Mouse (Mus musculus): Measurements from ENCODE around the gene Tmem101. TPM values are rescaled to one million over a fixed set of nuclear protein-coding genes. Genes with fewer than 3 reads are reported as not detected.

The Tmem101 gene
- polyA plus RNA-seq, 1 experiment from 2014 or later: 26.0 TPM

GRCm38 (mm10) chr11:102140508-102140907 lies 15.7 kb downstream of the Tmem101 start:
- 1% methylated on average over 5 of the region's 5 CpGs for WGBS
- Histone ChIP-seq H3K9me3 (ENCODE audit: control insufficient read depth, low read length) (no peaks in the 10 kb centered on the region), H3K4me3 (ENCODE audit: low read length) (no peak overlapping the region), H3K36me3 (ENCODE audit: control insufficient read depth, insufficient read depth, low read length) (no peaks in the 10 kb centered on the region), H3K4me1 (ENCODE audit: control insufficient read depth, insufficient read depth, low read length) (peaks cover 5% of the 10 kb centered on the region; the same call in 1 of the 2 replicates), H3K9ac (ENCODE audit: low read depth, low read length) (no peak overlapping the region), H3K27ac (ENCODE audit: low read length) (no peak overlapping the region), H3K27me3 (replicated peaks; ENCODE audit: control insufficient read depth, insufficient read depth, low read length) (peaks cover 6% of the 10 kb centered on the region), H3K4me2 (ENCODE audit: low read depth, low read length) (no peak overlapping the region)
- ATAC-seq: no peak

DNA sequence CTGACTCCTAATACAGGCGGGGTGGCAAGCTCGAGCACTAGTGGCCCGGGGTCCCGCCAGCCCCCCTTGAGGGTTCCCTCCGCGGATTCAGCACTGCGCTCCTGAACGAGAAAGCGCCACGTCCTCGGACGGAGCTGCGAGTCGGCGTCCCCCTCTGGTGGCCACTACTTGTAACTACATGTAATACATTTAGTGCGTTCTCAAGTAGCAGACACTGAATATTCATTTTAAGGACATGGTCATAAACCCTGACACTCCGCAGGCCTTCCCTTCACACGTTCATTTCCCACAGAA lies 17.8 kb downstream of the Tmem101 start:
- Histone ChIP-seq H3K4me3 (ENCODE audit: low read length) (peak overlapping the region; percentile 31), H3K36me3 (ENCODE audit: control insufficient read depth, insufficient read depth, low read length) (no peaks in the 10 kb centered on the region), H3K4me2 (ENCODE audit: low read depth, low read length) (peak overlapping the region; percentile 60), H3K4me1 (ENCODE audit: control insufficient read depth, insufficient read depth, low read length) (peaks cover 5% of the 10 kb centered on the region), H3K9me3 (ENCODE audit: control insufficient read depth, low read length) (no peaks in the 10 kb centered on the region), H3K27ac (ENCODE audit: low read length) (no peak overlapping the region), H3K27me3 (replicated peaks; ENCODE audit: control insufficient read depth, insufficient read depth, low read length) (no peaks in the 10 kb centered on the region), H3K9ac (ENCODE audit: low read depth, low read length) (peak overlapping the region; percentile 52)
- under 1% methylated on average over 18 of the region's 18 CpGs for WGBS
- no peak; the same call in 1 of the 2 replicates for ATAC-seq

GRCm38 (mm10) chr11:102137625-102138446 lies 18.4 kb downstream of the Tmem101 start:
- WGBS: 41% methylated on average over 13 of the region's 13 CpGs

DNA sequence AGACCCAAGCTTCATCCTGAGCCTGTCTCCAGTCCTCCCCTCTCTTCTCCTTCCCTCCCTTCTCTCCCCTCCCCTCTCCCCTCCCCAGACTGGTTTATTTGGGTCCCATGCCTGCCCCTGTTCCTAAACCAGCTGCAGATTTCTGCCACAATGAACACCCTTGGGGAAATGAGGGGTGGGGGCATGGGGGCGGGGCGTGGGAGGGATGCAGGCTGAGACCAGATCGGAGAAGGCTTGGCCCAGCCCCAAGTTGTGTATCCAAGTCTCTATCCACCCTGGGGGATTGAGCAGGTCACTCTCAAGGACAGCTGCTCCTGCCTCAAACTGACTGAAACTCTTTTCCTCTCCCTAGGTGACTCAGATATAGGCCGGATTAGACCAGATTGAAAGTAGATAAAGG lies 21.7 kb downstream of the Tmem101 start:
- WGBS: 22% methylated on average over 4 of the region's 4 CpGs
- H3K4me2 ChIP-seq (ENCODE audit: low read depth, low read length): no peak overlapping the region
- H3K27me3 ChIP-seq (replicated peaks; ENCODE audit: control insufficient read depth, insufficient read depth, low read length): no peaks in the 10 kb centered on the region
- no peaks in the 10 kb centered on the region for H3K9me3 ChIP-seq (ENCODE audit: control insufficient read depth, low read length)
- no peaks in the 10 kb centered on the region for H3K36me3 ChIP-seq (ENCODE audit: control insufficient read depth, insufficient read depth, low read length)
- H3K9ac ChIP-seq (ENCODE audit: low read depth, low read length): no peak overlapping the region
- H3K4me1 ChIP-seq (ENCODE audit: control insufficient read depth, insufficient read depth, low read length): peaks cover 8% of the 10 kb centered on the region; the same call in 1 of the 2 replicates
- ATAC-seq: no peak
- H3K27ac ChIP-seq (ENCODE audit: low read length): no peak overlapping the region
- no peak overlapping the region for H3K4me3 ChIP-seq (ENCODE audit: low read length)

More at GRCm38 (mm10) chr11:102137625-102138446, 18.4 kb downstream of the Tmem101 start:
- H3K9me3 ChIP-seq (ENCODE audit: control insufficient read depth, low read length): no peaks in the 10 kb centered on the region
- no peaks in the 10 kb centered on the region for H3K36me3 ChIP-seq (ENCODE audit: control insufficient read depth, insufficient read depth, low read length)
- H3K4me2 ChIP-seq (ENCODE audit: low read depth, low read length): peak overlapping the region; percentile 60
- H3K4me1 ChIP-seq (ENCODE audit: control insufficient read depth, insufficient read depth, low read length): peaks cover 3% of the 10 kb centered on the region; the same call in 1 of the 2 replicates
- peak overlapping the region; percentile 52 for H3K9ac ChIP-seq (ENCODE audit: low read depth, low read length)
- no peak overlapping the region for H3K27ac ChIP-seq (ENCODE audit: low read length)
- peak overlapping the region; percentile 31 for H3K4me3 ChIP-seq (ENCODE audit: low read length)
- ATAC-seq: no peak
- no peaks in the 10 kb centered on the region for H3K27me3 ChIP-seq (replicated peaks; ENCODE audit: control insufficient read depth, insufficient read depth, low read length)

DNA sequence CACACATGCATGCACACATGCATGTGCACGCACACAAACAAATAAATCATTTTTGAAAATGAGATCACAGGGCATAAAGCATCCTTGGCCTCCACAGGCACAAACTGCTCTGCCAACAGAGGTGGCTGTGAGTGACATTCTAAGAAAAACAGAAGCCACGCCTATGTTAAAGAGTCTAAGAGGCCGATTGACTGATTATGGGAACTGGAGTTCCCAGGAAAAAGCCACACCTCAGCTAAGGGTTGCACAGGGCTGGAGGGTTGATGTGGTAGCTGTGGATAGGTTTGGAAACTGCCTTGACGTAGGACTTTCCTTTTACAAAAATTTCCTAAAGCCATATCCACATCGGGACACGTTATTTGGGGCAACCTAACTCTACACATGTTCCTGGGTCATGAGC lies 38.8 kb downstream of the Tmem101 start:
- H3K4me1 ChIP-seq (ENCODE audit: control insufficient read depth, insufficient read depth, low read length): no peaks in the 10 kb centered on the region
- WGBS: 69% methylated on average over 6 of the region's 6 CpGs
- no peak overlapping the region for H3K4me2 ChIP-seq (ENCODE audit: low read depth, low read length)
- H3K27me3 ChIP-seq (replicated peaks; ENCODE audit: control insufficient read depth, insufficient read depth, low read length): no peaks in the 10 kb centered on the region
- H3K27ac ChIP-seq (ENCODE audit: low read length): no peak overlapping the region
- H3K9me3 ChIP-seq (ENCODE audit: control insufficient read depth, low read length): no peaks in the 10 kb centered on the region
- no peaks in the 10 kb centered on the region for H3K36me3 ChIP-seq (ENCODE audit: control insufficient read depth, insufficient read depth, low read length)
- ATAC-seq: no peak
- H3K4me3 ChIP-seq (ENCODE audit: low read length): no peak overlapping the region
- no peak overlapping the region for H3K9ac ChIP-seq (ENCODE audit: low read depth, low read length)

- no peaks in the 10 kb centered on the region for H3K4me1 ChIP-seq (ENCODE audit: control insufficient read depth, insufficient read depth, low read length)
- H3K36me3 ChIP-seq (ENCODE audit: control insufficient read depth, insufficient read depth, low read length): no peaks in the 10 kb centered on the region
- H3K27me3 ChIP-seq (replicated peaks; ENCODE audit: control insufficient read depth, insufficient read depth, low read length): no peaks in the 10 kb centered on the region
- no peaks in the 10 kb centered on the region for H3K9me3 ChIP-seq (ENCODE audit: control insufficient read depth, low read length)
- ATAC-seq: no peak
- WGBS: 57% methylated on average over 8 of the region's 8 CpGs
- H3K27ac ChIP-seq (ENCODE audit: low read length): no peak overlapping the region
- no peak overlapping the region for H3K4me3 ChIP-seq (ENCODE audit: low read length)
- H3K9ac ChIP-seq (ENCODE audit: low read depth, low read length): no peak overlapping the region
- no peak overlapping the region for H3K4me2 ChIP-seq (ENCODE audit: low read depth, low read length)
Measured at GRCm38 (mm10) chr11:102116241-102116640, 40.0 kb downstream of the Tmem101 start.

GRCm38 (mm10) chr11:102111576-102111975 lies 44.6 kb downstream of the Tmem101 start:
- 65% methylated on average over 5 of the region's 5 CpGs for WGBS
- H3K4me1 ChIP-seq (ENCODE audit: control insufficient read depth, insufficient read depth, low read length): no peaks in the 10 kb centered on the region; the same call in 1 of the 2 replicates
- peaks cover 26% of the 10 kb centered on the region for H3K27me3 ChIP-seq (replicated peaks; ENCODE audit: control insufficient read depth, insufficient read depth, low read length)

DNA sequence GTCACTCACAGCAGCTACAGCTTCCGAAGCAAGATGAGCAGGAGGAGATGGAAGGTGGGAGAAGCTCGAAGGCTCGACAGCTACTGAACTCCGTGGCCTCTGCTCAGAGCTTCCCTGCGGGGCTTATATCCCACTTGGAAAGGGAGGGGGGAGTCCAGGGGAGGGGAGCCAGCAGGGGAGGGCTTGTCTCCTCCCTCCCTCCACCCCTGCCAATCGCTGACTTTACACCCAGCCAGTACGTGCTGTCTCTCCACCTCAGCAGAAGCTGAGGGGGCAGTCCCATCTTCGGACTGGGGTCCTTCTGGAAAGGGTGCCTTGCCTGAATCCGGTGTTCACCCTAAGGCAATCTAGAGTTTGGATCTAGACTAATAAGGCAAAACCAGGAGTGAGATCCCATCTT lies 48.5 kb downstream of the Tmem101 start, which contains the start of gene Pyy:
Gene Pyy, minus strand, starts transcription at position 101 of the 400 bp plus-strand sequence.
- ATAC-seq: no peak
- Histone ChIP-seq H3K4me1 (ENCODE audit: control insufficient read depth, insufficient read depth, low read length) (no peaks in the 10 kb centered on the region; the same call in 1 of the 2 replicates), H3K4me3 (ENCODE audit: low read length) (peak within 1 kb of the TSS; percentile 32; the same call in 1 of the 2 replicates), H3K9ac (ENCODE audit: low read depth, low read length) (no peak within 1 kb of the TSS), H3K27ac (ENCODE audit: low read length) (no peak within 1 kb of the TSS), H3K9me3 (ENCODE audit: control insufficient read depth, low read length) (no peaks in the 10 kb centered on the region), H3K27me3 (replicated peaks; ENCODE audit: control insufficient read depth, insufficient read depth, low read length) (peaks cover 49% of the 10 kb centered on the region), H3K4me2 (ENCODE audit: low read depth, low read length) (peak within 1 kb of the TSS; percentile 32; the same call in 1 of the 2 replicates), H3K36me3 (ENCODE audit: control insufficient read depth, insufficient read depth, low read length) (no peaks in the 10 kb centered on the region)
- 9% methylated on average over 9 of the region's 9 CpGs for WGBS

More at GRCm38 (mm10) chr11:102111576-102111975, 44.6 kb downstream of the Tmem101 start:
- no peak for ATAC-seq
- Histone ChIP-seq H3K27ac (ENCODE audit: low read length) (no peak overlapping the region), H3K4me3 (ENCODE audit: low read length) (no peak overlapping the region), H3K9me3 (ENCODE audit: control insufficient read depth, low read length) (no peaks in the 10 kb centered on the region), H3K36me3 (ENCODE audit: control insufficient read depth, insufficient read depth, low read length) (no peaks in the 10 kb centered on the region), H3K9ac (ENCODE audit: low read depth, low read length) (no peak overlapping the region), H3K4me2 (ENCODE audit: low read depth, low read length) (no peak overlapping the region)

GRCm38 (mm10) chr11:102106911-102107310 lies 49.3 kb downstream of the Tmem101 start:
- Histone ChIP-seq H3K9me3 (ENCODE audit: control insufficient read depth, low read length) (no peaks in the 10 kb centered on the region), H3K36me3 (ENCODE audit: control insufficient read depth, insufficient read depth, low read length) (no peaks in the 10 kb centered on the region), H3K4me2 (ENCODE audit: low read depth, low read length) (peak overlapping the region; percentile 32; the same call in 1 of the 2 replicates), H3K4me3 (ENCODE audit: low read length) (peak overlapping the region; percentile 32; the same call in 1 of the 2 replicates), H3K4me1 (ENCODE audit: control insufficient read depth, insufficient read depth, low read length) (no peaks in the 10 kb centered on the region; the same call in 1 of the 2 replicates), H3K27ac (ENCODE audit: low read length) (no peak overlapping the region), H3K9ac (ENCODE audit: low read depth, low read length) (no peak overlapping the region), H3K27me3 (replicated peaks; ENCODE audit: control insufficient read depth, insufficient read depth, low read length) (peaks cover 49% of the 10 kb centered on the region)
- WGBS: 2% methylated on average over 21 of the region's 21 CpGs
- no peak for ATAC-seq
